Mouse (Mus musculus): ENCODE measurements at regions not wholly inside any gene's neighbourhood (a gene's known extent, or its start where the extent isn't known, plus 50 kb on each side); places are given as distances from the start of the nearest gene placed in this dataset.

- peaks cover 4% of the 10 kb centered on the region for H3K4me1 ChIP-seq (ENCODE audit: control insufficient read depth, insufficient read depth, low read length)
- no peaks in the 10 kb centered on the region for H3K36me3 ChIP-seq (ENCODE audit: control insufficient read depth, insufficient read depth, low read length)
- H3K4me3 ChIP-seq (ENCODE audit: control insufficient read depth, low read depth, low read length): peak overlapping the region; percentile 57
- no peak for TF ChIP-seq POLR2A (IDR thresholded peaks at IDR 0.05; ENCODE audit: control insufficient read depth, low read depth, low read length)
- no peak for TF ChIP-seq CTCF (IDR thresholded peaks at IDR 0.05; ENCODE audit: control insufficient read depth, insufficient read depth, insufficient replicate concordance, low read depth, low read length)
- H3K27me3 ChIP-seq (ENCODE audit: control insufficient read depth, insufficient read depth, low read length): no peaks in the 10 kb centered on the region
- no peak overlapping the region for H3K27ac ChIP-seq (ENCODE audit: control insufficient read depth, insufficient read depth, low read depth, low read length)
These were observed 792.2 kb upstream of the Got2 start for GRCm38 (mm10) chr8:96680416-96681027.

- H3K36me3 ChIP-seq (ENCODE audit: control insufficient read depth, insufficient read depth, low read length): no peaks in the 10 kb centered on the region
- no peak overlapping the region for H3K4me3 ChIP-seq (ENCODE audit: control insufficient read depth, low read depth, low read length)
- H3K4me1 ChIP-seq (ENCODE audit: control insufficient read depth, insufficient read depth, low read length): peaks cover 4% of the 10 kb centered on the region
- no peak overlapping the region for H3K27ac ChIP-seq (ENCODE audit: control insufficient read depth, insufficient read depth, low read depth, low read length)
- TF ChIP-seq CTCF (IDR thresholded peaks at IDR 0.05; ENCODE audit: control insufficient read depth, insufficient read depth, insufficient replicate concordance, low read depth, low read length) (no peak), POLR2A (IDR thresholded peaks at IDR 0.05; ENCODE audit: control insufficient read depth, low read depth, low read length) (no peak)
- H3K27me3 ChIP-seq (ENCODE audit: control insufficient read depth, insufficient read depth, low read length): no peaks in the 10 kb centered on the region
These were observed 791.2 kb upstream of the Got2 start for GRCm38 (mm10) chr8:96679510-96679909.

GRCm38 (mm10) chr8:96674703-96675102, 786.4 kb upstream of the Got2 start:
- Histone ChIP-seq H3K36me3 (ENCODE audit: control insufficient read depth, insufficient read depth, low read length) (no peaks in the 10 kb centered on the region), H3K27me3 (ENCODE audit: control insufficient read depth, insufficient read depth, low read length) (no peaks in the 10 kb centered on the region), H3K4me3 (ENCODE audit: control insufficient read depth, low read depth, low read length) (no peak overlapping the region), H3K27ac (ENCODE audit: control insufficient read depth, insufficient read depth, low read depth, low read length) (no peak overlapping the region), H3K4me1 (ENCODE audit: control insufficient read depth, insufficient read depth, low read length) (no peaks in the 10 kb centered on the region)
- TF ChIP-seq CTCF (IDR thresholded peaks at IDR 0.05; ENCODE audit: control insufficient read depth, insufficient read depth, insufficient replicate concordance, low read depth, low read length) (no peak), POLR2A (IDR thresholded peaks at IDR 0.05; ENCODE audit: control insufficient read depth, low read depth, low read length) (no peak)

- no peaks in the 10 kb centered on the region for H3K27me3 ChIP-seq (ENCODE audit: control insufficient read depth, insufficient read depth, low read length)
- no peak overlapping the region for H3K4me3 ChIP-seq (ENCODE audit: control insufficient read depth, low read depth, low read length)
- H3K27ac ChIP-seq (ENCODE audit: control insufficient read depth, insufficient read depth, low read depth, low read length): no peak overlapping the region
- H3K36me3 ChIP-seq (ENCODE audit: control insufficient read depth, insufficient read depth, low read length): no peaks in the 10 kb centered on the region
- no peaks in the 10 kb centered on the region for H3K4me1 ChIP-seq (ENCODE audit: control insufficient read depth, insufficient read depth, low read length)
- TF ChIP-seq CTCF (IDR thresholded peaks at IDR 0.05; ENCODE audit: control insufficient read depth, insufficient read depth, insufficient replicate concordance, low read depth, low read length): no peak
- TF ChIP-seq POLR2A (IDR thresholded peaks at IDR 0.05; ENCODE audit: control insufficient read depth, low read depth, low read length): no peak
These were observed 768.3 kb upstream of the Got2 start for GRCm38 (mm10) chr8:96656495-96657279.

- no peaks in the 10 kb centered on the region for H3K27me3 ChIP-seq (ENCODE audit: control insufficient read depth, insufficient read depth, low read length)
- H3K27ac ChIP-seq (ENCODE audit: control insufficient read depth, insufficient read depth, low read depth, low read length): no peak overlapping the region
- no peaks in the 10 kb centered on the region for H3K4me1 ChIP-seq (ENCODE audit: control insufficient read depth, insufficient read depth, low read length)
- TF ChIP-seq CTCF (IDR thresholded peaks at IDR 0.05; ENCODE audit: control insufficient read depth, insufficient read depth, insufficient replicate concordance, low read depth, low read length) (no peak), POLR2A (IDR thresholded peaks at IDR 0.05; ENCODE audit: control insufficient read depth, low read depth, low read length) (no peak)
- no peak overlapping the region for H3K4me3 ChIP-seq (ENCODE audit: control insufficient read depth, low read depth, low read length)
- H3K36me3 ChIP-seq (ENCODE audit: control insufficient read depth, insufficient read depth, low read length): no peaks in the 10 kb centered on the region
These were observed 759.4 kb upstream of the Got2 start for GRCm38 (mm10) chr8:96647743-96648142.
